Mouse (Mus musculus) lung, postnatal 14 days (tissue): Measurements from ENCODE around the gene Vmn1r10.

Source experiments
- DNase-seq: peaks from one replicate; pipeline ENCODE4 v3.0.0; 2021

Gene Vmn1r10

DNA sequence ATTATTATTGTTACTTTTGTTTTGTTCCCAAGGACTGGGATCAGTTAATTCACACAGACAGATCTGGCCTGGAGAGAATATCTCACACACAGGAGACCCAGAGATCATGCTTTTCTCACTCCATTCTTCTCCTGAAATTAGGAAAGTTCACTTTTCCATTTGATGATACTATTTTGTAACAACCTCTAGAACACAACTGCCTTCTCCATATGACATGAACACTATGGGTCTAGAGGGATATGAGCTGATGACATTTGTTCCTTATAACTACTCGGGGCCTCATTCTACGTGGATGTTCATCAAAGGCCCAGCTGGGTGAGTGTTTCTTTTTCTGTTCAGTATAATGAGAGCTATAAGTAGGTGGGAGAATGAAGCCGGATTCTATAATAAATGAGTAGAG is at the start of gene Vmn1r10:
Gene Vmn1r10 (plus strand): TSS at position 301 of the 400 bp plus-strand sequence.
- DNase-seq: no peak

DNA sequence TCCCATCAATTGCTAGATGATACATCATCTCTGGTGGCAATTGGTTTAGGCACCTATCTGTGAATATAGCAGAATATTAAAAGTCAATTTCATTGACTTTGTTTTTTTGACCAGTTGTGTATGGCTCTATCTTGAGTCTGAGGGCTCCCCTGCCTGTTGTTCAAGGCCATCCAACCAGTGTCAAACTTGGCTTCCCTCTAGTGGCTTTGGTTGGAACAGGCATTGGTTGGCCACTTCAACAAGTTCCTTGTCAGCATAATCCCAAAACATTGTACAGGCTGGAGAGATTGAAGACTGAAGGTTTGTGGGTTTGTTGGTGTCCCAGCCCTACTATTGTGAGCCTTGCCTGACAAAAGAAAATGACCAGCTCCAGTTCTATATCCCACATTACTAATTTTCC is 45.5 kb upstream of the Vmn1r10 start:
- DNase-seq: no peak

DNA sequence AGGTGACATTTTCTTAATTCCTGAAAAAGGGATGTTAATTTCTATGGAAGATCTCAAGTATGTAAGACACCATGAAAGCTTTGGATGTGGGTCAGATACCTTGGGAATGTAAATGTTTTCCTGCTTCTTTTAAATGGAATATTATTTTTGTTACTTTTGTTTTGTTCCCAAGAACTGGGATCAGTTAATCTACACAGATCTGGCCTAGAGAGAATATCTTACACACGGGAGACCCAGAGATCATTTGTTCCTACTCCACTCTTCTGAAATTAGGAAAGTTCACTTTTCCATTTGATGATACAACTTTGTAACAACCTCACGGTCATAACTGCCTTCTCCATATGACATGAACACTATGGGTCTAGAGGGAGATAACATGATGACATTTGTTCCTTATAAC is 42.8 kb upstream of the Vmn1r10 start, which contains the start of gene Vmn1r9:
Gene Vmn1r9 (plus strand): TSS at position 301 of the 400 bp plus-strand sequence.
- DNase-seq: no peak

DNA sequence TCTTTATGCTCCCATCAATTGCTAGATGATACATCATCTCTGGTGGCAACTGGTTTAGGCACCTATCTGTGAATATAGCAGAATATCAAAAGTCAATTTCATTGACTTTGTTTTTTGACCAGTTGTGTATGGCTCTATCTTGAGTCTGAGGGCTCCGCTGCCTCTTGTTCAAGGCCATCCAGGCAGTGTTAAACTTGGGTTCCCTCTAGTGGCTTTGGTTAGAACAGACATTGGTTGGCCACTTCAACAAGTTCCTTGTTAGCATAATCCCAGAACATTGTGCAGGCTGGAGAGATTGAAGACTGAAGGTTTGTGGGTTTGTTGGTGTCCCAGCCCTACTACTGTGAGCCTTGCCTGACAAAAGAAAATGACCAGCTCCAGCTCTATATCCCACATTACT is 2.9 kb upstream of the Vmn1r10 start:
- no peak for DNase-seq

DNA sequence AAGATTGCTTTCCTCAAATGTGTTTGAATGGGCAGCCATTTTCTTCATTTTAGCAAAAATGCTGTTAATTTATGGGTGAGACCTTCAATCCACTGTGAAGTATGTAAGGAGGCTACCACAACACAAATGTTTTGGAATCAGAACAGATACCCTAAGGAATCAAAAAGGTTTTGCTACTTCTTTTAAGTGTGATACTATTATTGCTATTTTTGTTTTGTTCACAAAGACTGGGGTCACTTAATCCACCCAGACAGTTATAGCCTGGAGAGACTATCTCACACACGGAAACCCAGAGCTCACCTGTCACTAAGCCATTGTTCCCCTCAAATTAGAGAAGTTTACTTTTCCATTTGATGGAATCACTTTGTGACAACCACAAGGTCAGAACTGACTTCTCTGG is 23.9 kb downstream of the Vmn1r10 start, which contains the start of gene Vmn1r11:
Gene Vmn1r11 (plus strand): TSS at position 301 of the 400 bp plus-strand sequence.
- DNase-seq: no peak

DNA sequence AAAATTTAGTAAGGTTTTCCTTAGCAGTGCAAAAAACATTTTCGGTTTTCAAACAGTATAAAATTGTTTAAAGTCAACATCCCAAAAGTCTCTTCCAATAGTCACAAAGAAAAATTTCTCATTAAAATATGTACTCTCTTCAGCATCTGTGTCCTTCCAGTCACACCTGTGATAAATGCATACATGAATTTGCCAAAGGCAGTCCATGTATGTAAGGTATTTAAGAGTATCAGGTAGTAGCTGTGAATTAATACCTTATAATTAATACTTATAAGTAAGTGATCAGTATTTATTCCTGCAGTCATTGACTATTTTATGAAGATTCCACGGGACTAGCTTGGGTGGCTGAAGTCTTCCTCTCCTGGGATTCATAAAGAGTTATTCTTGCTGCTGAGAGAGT is 47.4 kb downstream of the Vmn1r10 start, which contains the start of gene Vmn1r12:
Gene Vmn1r12 (plus strand): TSS at position 301 of the 400 bp plus-strand sequence.
- DNase-seq: no peak
